Mouse (Mus musculus): ENCODE measurements around the gene Gm38392. TPM values are rescaled to one million over a fixed set of nuclear protein-coding genes. Genes with fewer than 3 reads are reported as not detected.
"Not testable (repeated sequence)": the region's sequence is repeated elsewhere in the genome, so short reads cannot be mapped to it uniquely, and the experiment has no call there.

Gm38392 gene
- polyA plus RNA-seq, 1 experiment from 2014 or later: 0.16 TPM

DNA sequence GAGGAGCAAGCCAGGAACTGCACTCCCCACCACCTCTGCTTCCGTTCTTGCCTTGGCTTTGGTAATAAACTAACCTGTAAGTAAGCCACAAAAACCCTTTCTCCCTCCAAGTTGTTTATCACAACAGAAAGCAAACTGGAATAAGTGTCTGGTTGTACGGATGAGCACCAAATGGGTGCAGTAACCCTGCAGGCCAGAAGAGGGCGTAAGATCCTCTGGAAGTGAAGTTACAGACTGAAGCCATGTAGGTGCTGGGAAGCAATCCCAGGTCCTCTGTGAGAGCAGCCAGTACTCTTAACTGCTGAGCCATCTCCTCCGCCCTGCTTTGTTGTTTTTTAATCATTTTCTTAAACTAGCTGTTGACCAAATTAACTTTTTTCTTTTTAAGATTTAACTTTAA is 13.0 kb downstream of the Gm38392 start:
- no peaks in the 10 kb centered on the region for H3K9me3 ChIP-seq
- H3K27ac ChIP-seq: no peak overlapping the region
- 98% methylated on average over 4 of the region's 4 CpGs for WGBS
- H3K4me3 ChIP-seq (replicated peaks): no peak overlapping the region
- H3K4me1 ChIP-seq (replicated peaks): no peaks in the 10 kb centered on the region
- no peaks in the 10 kb centered on the region for H3K36me3 ChIP-seq
- no peak overlapping the region for H3K9ac ChIP-seq (replicated peaks)
- no peaks in the 10 kb centered on the region for H3K27me3 ChIP-seq
- no peak for ATAC-seq
- H3K4me2 ChIP-seq (replicated peaks): no peak overlapping the region

DNA sequence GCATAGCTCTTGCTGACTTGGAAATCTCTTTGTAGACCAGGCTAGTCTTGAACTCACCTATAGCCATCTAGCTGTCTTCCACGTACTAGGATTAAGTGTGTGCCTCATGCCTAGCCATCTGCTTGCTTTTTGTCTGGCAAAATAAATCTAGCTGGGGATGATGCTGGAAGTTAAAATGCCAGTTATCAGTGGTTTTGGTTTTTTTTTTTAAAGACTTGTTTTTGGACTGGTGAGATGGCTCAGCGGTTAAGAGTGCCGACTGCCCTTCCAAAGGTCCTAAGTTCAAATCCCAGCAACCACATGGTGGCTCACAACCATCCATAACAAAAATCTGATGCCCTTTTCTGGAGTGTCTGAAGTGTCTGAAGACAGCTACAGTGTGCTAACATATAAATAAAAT is 15.2 kb downstream of the Gm38392 start:
- Histone ChIP-seq H3K9me3 (no peaks in the 10 kb centered on the region), H3K9ac (replicated peaks) (no peak overlapping the region), H3K4me1 (replicated peaks) (no peaks in the 10 kb centered on the region), H3K4me2 (replicated peaks) (no peak overlapping the region), H3K27me3 (no peaks in the 10 kb centered on the region), H3K36me3 (no peaks in the 10 kb centered on the region), H3K27ac (no peak overlapping the region), H3K4me3 (replicated peaks) (no peak overlapping the region)
- 92% methylated on average over 3 of the region's 3 CpGs for WGBS
- ATAC-seq: no peak

DNA sequence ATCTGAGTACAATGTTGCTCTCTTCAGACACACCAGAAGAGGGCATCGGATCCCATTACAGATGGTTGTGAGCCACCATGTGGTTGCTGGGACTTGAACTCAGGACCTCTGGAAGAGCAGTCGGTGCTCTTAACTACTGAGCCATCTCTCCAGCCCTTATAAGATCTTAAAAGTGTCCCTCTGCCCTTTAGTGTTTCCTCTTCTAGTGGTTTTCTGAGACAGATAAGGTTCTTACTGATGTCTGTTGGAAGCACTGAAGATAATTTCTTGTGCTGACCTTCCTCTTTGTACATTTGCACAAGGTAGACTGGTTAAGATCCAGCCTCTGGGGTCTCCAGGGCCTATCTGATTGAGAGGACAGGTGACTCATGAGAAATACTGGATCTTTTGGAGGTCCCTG is 15.7 kb downstream of the Gm38392 start:
- H3K27me3 ChIP-seq; ATAC-seq; H3K4me3 ChIP-seq (replicated peaks); H3K27ac ChIP-seq; H3K9ac ChIP-seq (replicated peaks); H3K4me1 ChIP-seq (replicated peaks); H3K9me3 ChIP-seq; H3K36me3 ChIP-seq; H3K4me2 ChIP-seq (replicated peaks): not testable (repeated sequence)
- 95% methylated on average over 2 of the region's 2 CpGs for WGBS

DNA sequence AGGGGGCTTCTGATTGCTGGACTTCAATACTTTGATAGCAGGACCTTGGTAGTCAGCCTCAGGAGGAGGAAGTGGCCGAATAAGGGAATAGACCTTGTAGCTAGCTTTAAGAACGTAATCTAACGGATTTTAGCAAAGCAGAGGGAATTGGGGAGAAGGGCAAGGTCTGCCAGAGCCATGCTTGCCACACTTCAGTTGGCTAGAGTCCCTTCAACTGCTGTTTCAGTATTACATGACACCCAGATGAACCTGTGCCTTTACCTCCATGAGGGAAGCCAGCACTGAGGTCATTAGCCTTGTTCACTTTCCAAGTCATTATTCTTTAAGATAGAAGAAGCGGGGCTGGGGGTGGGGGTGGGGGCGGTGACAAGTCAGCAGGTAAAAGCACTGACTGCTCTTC is 18.0 kb downstream of the Gm38392 start:
- Histone ChIP-seq H3K27me3 (no peaks in the 10 kb centered on the region), H3K4me2 (replicated peaks) (no peak overlapping the region), H3K27ac (no peak overlapping the region), H3K36me3 (no peaks in the 10 kb centered on the region), H3K4me3 (replicated peaks) (no peak overlapping the region), H3K4me1 (replicated peaks) (no peaks in the 10 kb centered on the region), H3K9ac (replicated peaks) (no peak overlapping the region), H3K9me3 (peaks cover 5% of the 10 kb centered on the region; the same call in 1 of the 2 replicates)
- WGBS: 92% methylated on average over 5 of the region's 5 CpGs
- no peak for ATAC-seq

DNA sequence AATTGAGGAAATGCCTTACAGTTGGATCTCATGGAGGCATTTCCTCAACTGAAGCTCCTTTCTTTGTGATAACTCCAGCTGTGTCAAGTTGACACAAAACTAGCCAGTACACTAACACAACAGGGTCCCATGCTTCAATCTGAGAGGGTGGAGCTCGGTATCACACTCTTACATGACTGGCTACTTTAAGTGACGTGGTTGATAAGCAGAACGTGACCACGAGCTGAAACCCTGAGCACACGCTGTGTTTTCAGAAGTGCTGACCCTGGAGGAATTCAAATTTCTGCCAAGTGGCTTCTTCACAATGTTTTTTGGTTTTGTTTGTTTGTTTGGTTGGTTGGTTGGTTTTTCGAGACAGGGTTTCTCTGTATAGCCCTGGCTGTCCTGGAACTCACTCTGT is 19.0 kb downstream of the Gm38392 start:
- H3K4me3 ChIP-seq (replicated peaks); H3K27ac ChIP-seq; H3K4me2 ChIP-seq (replicated peaks); H3K27me3 ChIP-seq; H3K9me3 ChIP-seq; H3K4me1 ChIP-seq (replicated peaks); H3K9ac ChIP-seq (replicated peaks); ATAC-seq; H3K36me3 ChIP-seq: not testable (repeated sequence)
- WGBS: 89% methylated on average over 6 of the region's 6 CpGs

DNA sequence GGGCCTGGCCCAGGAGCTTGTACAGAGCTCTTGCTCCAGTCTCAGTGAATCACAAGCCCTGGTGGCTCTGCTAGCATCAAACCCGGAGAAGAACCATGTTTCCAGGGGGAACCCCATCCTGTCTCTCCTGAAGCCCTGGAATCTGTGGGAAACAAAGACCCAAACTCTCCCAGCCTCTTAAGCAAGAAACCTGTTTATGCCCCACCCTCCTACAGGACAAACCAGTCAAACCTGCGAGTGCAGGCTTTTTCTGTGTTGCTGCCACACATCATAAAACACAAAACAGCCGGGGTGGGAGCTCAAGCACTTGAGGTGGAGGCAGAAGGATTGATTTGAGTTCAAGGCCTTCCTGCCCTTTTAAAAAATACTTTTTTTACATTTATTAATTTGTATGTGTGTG is 24.7 kb downstream of the Gm38392 start:
- WGBS: 71% methylated on average over 3 of the region's 3 CpGs
- no peak overlapping the region for H3K27ac ChIP-seq
- no peak for ATAC-seq
- no peaks in the 10 kb centered on the region for H3K4me1 ChIP-seq (replicated peaks)
- no peak overlapping the region for H3K4me3 ChIP-seq (replicated peaks)
- H3K9ac ChIP-seq (replicated peaks): no peak overlapping the region
- H3K36me3 ChIP-seq: no peaks in the 10 kb centered on the region
- H3K4me2 ChIP-seq (replicated peaks): no peak overlapping the region
- peaks cover 3% of the 10 kb centered on the region; the same call in 1 of the 2 replicates for H3K27me3 ChIP-seq
- H3K9me3 ChIP-seq: peaks cover 5% of the 10 kb centered on the region; the same call in 1 of the 2 replicates

DNA sequence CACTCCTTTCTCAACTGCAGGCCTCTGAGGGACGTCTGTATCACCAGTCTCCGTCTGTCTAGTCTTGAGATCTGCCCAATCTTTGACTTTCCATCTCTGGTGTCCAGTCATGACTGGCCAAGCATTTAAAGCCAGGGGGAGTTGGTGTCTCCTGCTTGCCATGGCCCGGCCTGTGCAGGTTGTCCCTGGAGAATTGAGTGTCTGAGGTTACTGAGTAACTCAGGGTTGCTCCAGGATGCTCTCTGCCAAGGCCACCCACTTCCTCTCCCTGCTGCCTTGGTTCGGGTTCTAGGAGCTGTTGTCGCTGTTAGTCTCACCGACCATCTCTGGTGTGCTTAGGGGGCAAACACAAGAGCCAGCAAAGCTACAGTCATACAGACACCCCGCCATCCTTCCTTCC is 30.6 kb downstream of the Gm38392 start:
- Histone ChIP-seq H3K4me1 (replicated peaks) (peaks cover 8% of the 10 kb centered on the region), H3K9ac (replicated peaks) (no peak overlapping the region), H3K27me3 (peaks cover 45% of the 10 kb centered on the region), H3K27ac (no peak overlapping the region), H3K4me3 (replicated peaks) (no peak overlapping the region), H3K4me2 (replicated peaks) (no peak overlapping the region), H3K36me3 (no peaks in the 10 kb centered on the region), H3K9me3 (no peaks in the 10 kb centered on the region)
- no peak for ATAC-seq
- WGBS: 80% methylated on average over 7 of the region's 7 CpGs

DNA sequence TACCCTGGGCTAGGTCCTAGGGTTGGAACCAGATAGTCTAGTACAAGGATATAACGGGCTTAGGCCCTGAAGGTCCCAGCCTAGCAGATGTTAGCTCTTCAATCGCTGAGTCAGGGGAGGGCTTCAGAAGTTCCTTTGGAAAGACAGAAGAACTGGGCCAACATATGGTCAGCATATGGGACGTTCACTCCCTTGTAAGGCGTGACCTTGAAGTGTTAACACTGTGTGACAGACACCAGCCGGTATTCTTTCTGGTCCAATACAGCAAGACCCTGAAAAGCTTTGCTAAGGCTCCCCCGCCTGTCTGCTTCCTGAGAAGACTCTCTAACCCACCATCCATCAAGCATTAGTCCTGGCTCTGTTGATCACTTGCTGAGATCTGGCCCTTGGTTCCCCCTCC is 31.1 kb downstream of the Gm38392 start:
- no peak overlapping the region for H3K9ac ChIP-seq (replicated peaks)
- WGBS: 83% methylated on average over 6 of the region's 6 CpGs
- no peak overlapping the region for H3K27ac ChIP-seq
- H3K4me3 ChIP-seq (replicated peaks): no peak overlapping the region
- peaks cover 45% of the 10 kb centered on the region for H3K27me3 ChIP-seq
- H3K4me1 ChIP-seq (replicated peaks): peaks cover 8% of the 10 kb centered on the region
- no peaks in the 10 kb centered on the region for H3K9me3 ChIP-seq
- H3K36me3 ChIP-seq: no peaks in the 10 kb centered on the region
- ATAC-seq: no peak
- H3K4me2 ChIP-seq (replicated peaks): no peak overlapping the region

DNA sequence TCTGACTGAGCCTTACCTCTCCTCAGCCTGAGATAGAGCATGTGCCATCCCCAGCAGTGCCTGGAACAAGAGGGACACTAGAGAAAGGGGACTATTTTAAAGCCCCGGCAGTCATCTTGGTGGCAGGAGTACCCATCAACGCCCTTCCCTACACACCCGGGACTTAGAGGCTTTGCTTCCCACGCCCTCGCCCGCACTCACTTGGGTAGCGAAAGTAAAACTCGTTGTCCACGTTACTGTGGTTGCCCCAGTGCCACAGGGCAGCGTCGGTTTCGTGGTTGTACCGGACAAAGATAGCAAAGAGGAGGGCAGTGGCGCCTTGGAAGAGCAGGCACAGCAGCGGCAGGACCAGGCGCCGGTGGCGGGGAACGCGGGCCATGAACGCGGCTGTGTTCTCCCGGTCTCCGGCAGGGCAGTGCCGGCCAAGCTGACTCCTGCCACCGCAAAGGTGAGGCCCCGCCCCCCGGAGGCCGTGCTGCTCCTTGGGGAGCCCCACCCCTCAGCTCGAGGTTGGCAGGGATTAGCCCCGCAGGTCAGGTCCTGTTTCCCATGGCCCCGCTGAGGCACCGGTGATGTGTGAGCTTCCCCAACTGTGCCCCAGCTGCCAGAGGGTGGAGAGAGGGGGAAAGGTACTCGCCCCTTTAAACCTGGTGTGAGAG is 32.6 kb downstream of the Gm38392 start, which contains the start of gene Rhbg:
TSS of gene Rhbg (minus strand) at position 442 of the 659 bp plus-strand sequence.
- H3K36me3 ChIP-seq: no peaks in the 10 kb centered on the region
- 0 out of 2 replicates have a peak, but pooled peaks have one; percentile 34 for ATAC-seq
- peak within 1 kb of the TSS; percentile 62 for H3K9ac ChIP-seq (replicated peaks)
- no peak within 1 kb of the TSS for H3K27ac ChIP-seq
- peaks cover 8% of the 10 kb centered on the region for H3K4me1 ChIP-seq (replicated peaks)
- peak within 1 kb of the TSS; percentile 34 for H3K4me3 ChIP-seq (replicated peaks)
- no peaks in the 10 kb centered on the region for H3K9me3 ChIP-seq
- H3K4me2 ChIP-seq (replicated peaks): peak within 1 kb of the TSS; percentile 59
- 2% methylated on average over 34 of the region's 34 CpGs for WGBS
- H3K27me3 ChIP-seq: peaks cover 45% of the 10 kb centered on the region

DNA sequence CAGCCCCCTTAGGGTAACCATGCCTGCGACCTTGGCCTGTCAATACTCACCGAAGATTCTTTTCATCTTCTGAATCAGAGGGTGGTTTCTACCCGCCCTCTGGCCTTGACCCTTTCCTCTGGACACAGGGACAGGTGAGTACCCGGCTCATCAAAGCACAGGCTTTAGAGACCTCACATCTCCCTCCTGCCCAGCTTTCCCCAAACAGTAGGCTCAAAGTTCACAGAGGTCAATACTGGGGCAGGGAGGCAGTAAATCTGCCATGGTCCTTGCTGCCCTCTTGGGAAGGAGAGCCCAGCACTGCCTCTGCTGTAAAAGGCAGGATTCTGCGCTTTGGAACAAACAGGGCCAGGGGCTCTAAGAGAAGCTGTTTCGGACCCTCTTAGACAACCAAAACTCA is 34.3 kb downstream of the Gm38392 start:
- Histone ChIP-seq H3K4me2 (replicated peaks) (no peak overlapping the region), H3K27ac (no peak overlapping the region), H3K9me3 (no peaks in the 10 kb centered on the region), H3K27me3 (peaks cover 51% of the 10 kb centered on the region), H3K4me3 (replicated peaks) (no peak overlapping the region), H3K9ac (replicated peaks) (no peak overlapping the region), H3K36me3 (no peaks in the 10 kb centered on the region), H3K4me1 (replicated peaks) (peaks cover 8% of the 10 kb centered on the region)
- WGBS: 73% methylated on average over 6 of the region's 6 CpGs
- ATAC-seq: no peak

DNA sequence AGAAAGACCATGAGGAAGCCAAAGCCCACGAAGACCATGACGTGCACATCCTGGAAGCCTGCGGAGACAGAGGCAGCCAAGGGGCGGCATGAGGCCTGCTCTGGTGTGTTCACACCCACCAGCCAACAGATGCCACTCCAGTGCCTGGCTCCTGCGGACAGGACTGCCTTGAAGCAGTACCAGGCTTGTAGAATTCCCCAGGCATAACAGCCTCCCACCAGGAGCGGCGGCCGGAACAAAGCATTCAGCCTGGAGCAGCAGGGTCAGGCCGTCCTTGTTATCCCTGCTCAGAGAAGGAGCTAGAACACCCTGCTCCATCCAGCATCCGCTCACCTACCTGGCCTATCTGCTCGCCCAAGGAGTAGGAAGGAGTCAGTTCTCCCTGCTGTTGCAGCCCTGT is 38.6 kb downstream of the Gm38392 start:
- Histone ChIP-seq H3K36me3 (no peaks in the 10 kb centered on the region), H3K9me3 (no peaks in the 10 kb centered on the region), H3K27ac (no peak overlapping the region), H3K4me1 (replicated peaks) (peaks cover 4% of the 10 kb centered on the region; the same call in 1 of the 2 replicates), H3K4me3 (replicated peaks) (no peak overlapping the region), H3K27me3 (peaks cover 57% of the 10 kb centered on the region), H3K9ac (replicated peaks) (peak overlapping the region; percentile 16; the same call in 1 of the 2 replicates), H3K4me2 (replicated peaks) (no peak overlapping the region)
- WGBS: 56% methylated on average over 11 of the region's 11 CpGs
- ATAC-seq: no peak

DNA sequence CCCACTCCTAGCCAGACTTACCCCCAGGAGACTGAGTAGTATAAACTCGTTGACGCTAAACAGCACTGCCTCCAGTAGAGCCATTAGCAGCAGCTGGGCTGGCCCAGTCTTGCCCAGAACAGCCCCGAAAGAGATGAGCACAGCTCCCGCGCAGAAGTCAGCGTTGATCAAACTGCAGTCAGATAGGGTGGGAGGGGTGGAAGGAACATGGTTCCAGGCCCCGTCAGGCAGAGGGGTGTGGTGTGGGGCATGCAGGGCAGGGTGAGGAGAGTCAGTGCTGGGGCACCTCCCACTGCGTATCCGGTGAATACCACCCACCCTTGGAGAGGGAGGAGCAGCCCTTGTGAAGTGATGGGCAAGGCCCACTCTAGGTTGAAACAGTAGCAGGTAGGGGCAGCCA is 39.3 kb downstream of the Gm38392 start:
- H3K36me3 ChIP-seq: no peaks in the 10 kb centered on the region
- ATAC-seq: no peak
- H3K4me2 ChIP-seq (replicated peaks): no peak overlapping the region
- no peak overlapping the region for H3K9ac ChIP-seq (replicated peaks)
- H3K4me1 ChIP-seq (replicated peaks): peaks cover 11% of the 10 kb centered on the region
- H3K9me3 ChIP-seq: no peaks in the 10 kb centered on the region
- peaks cover 57% of the 10 kb centered on the region for H3K27me3 ChIP-seq
- 77% methylated on average over 9 of the region's 9 CpGs for WGBS
- no peak overlapping the region for H3K4me3 ChIP-seq (replicated peaks)
- no peak overlapping the region for H3K27ac ChIP-seq

DNA sequence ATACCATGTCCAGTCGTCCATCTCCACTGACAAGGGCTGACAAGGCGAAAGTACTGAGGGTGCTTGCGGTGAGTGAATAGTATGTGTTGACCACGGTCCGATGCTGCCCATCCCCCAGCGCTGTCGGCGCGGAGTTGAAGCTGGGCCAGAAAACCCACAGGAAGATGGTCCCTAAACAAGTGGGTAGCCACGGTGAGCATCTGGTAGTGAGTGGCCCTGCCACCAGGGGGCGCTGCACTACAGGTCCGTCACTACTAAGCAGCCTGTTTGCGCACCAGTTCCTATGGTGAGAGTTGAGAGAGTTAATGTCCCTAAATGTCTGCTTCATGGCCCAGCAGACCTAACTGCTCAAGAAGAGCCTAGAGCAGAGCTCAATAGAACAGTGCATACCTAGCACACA is 41.2 kb downstream of the Gm38392 start:
- ATAC-seq: no peak
- Histone ChIP-seq H3K4me1 (replicated peaks) (peaks cover 30% of the 10 kb centered on the region), H3K4me2 (replicated peaks) (no peak overlapping the region), H3K4me3 (replicated peaks) (no peak overlapping the region), H3K36me3 (no peaks in the 10 kb centered on the region), H3K27ac (no peak overlapping the region), H3K9ac (replicated peaks) (no peak overlapping the region), H3K9me3 (no peaks in the 10 kb centered on the region), H3K27me3 (peaks cover 60% of the 10 kb centered on the region)
- 21% methylated on average over 13 of the region's 13 CpGs for WGBS

All from midbrain, embryonic 13.5 days (tissue).